Mouse (Mus musculus) cortical plate, adult 2 months (tissue): ENCODE measurements at regions not wholly inside any gene's neighbourhood (a gene's known extent, or its start where the extent isn't known, plus 50 kb on each side); places are given as distances from the start of the nearest gene placed in this dataset.

Experiments used
- H3K27ac ChIP-seq: fragments of 200-500 bp; 2 replicates; pipeline ENCODE4 v1.5.1; 2012; ENCODE audit warnings: low read length, control low read depth, inconsistent platforms; ENCODE audit not compliant: insufficient read depth
- H3K4me1 ChIP-seq: fragments of 200-500 bp; 2 replicates; pipeline ENCODE4 v1.6.1; 2011; ENCODE audit warnings: low read length; ENCODE audit not compliant: control insufficient read depth, insufficient read depth
- H3K4me3 ChIP-seq: fragments of 200-500 bp; 2 replicates; pipeline ENCODE4 v1.5.1; 2011; ENCODE audit warnings: mild to moderate bottlenecking, low read length, control low read depth; ENCODE audit not compliant: insufficient read depth
- CTCF ChIP-seq: fragments of 200-500 bp; IDR thresholded peaks from 2 replicates; pipeline ENCODE4 v1.5.1; 2011; ENCODE audit warnings: mild to moderate bottlenecking, control low read depth, low read length; ENCODE audit not compliant: insufficient read depth; ENCODE audit errors: extremely low read depth
- POLR2A ChIP-seq: fragments of 200-500 bp; IDR thresholded peaks from 2 replicates; pipeline ENCODE4 v1.6.1; 2011; ENCODE audit warnings: mild to moderate bottlenecking, low read length, control low read depth; ENCODE audit not compliant: insufficient read depth; ENCODE audit errors: extremely low read depth

- H3K27ac ChIP-seq, result no peak overlapping the region
- H3K4me1 ChIP-seq, result no peaks in the 10 kb centered on the region
- TF ChIP-seq POLR2A (no peak), CTCF (no peak)
- H3K4me3 ChIP-seq, result no peak overlapping the region
Measured at GRCm38 (mm10) chr4:30983611-30984010, 980.3 kb upstream of the Map3k7 start.

GRCm38 (mm10) chr4:31012006-31012405 is 951.9 kb upstream of the Map3k7 start:
- H3K4me1 ChIP-seq, result no peaks in the 10 kb centered on the region
- TF ChIP-seq CTCF (no peak), POLR2A (no peak)
- no peak overlapping the region for H3K4me3 ChIP-seq
- H3K27ac ChIP-seq, result no peak overlapping the region

GRCm38 (mm10) chr4:31052077-31052677 is 911.7 kb upstream of the Map3k7 start:
- H3K4me1 ChIP-seq, result no peaks in the 10 kb centered on the region
- no peak overlapping the region for H3K27ac ChIP-seq
- H3K4me3 ChIP-seq, result no peak overlapping the region
- no peak for TF ChIP-seq POLR2A
- no peak for TF ChIP-seq CTCF

- no peak for TF ChIP-seq CTCF
- no peak for TF ChIP-seq POLR2A
- no peak overlapping the region for H3K4me3 ChIP-seq
- no peaks in the 10 kb centered on the region for H3K4me1 ChIP-seq
- H3K27ac ChIP-seq, result no peak overlapping the region
Measured at GRCm38 (mm10) chr4:31076236-31076635, 887.7 kb upstream of the Map3k7 start.

- H3K4me1 ChIP-seq, result no peaks in the 10 kb centered on the region
- H3K27ac ChIP-seq, result no peak overlapping the region
- TF ChIP-seq CTCF, result no peak
- no peak overlapping the region for H3K4me3 ChIP-seq
Measured at GRCm38 (mm10) chr4:31121586-31121985, 842.3 kb upstream of the Map3k7 start.

- no peaks in the 10 kb centered on the region for H3K4me1 ChIP-seq
- no peak overlapping the region for H3K27ac ChIP-seq
- H3K4me3 ChIP-seq, result no peak overlapping the region
- TF ChIP-seq CTCF (no peak), POLR2A (no peak)
Measured at GRCm38 (mm10) chr4:31143166-31143565, 820.7 kb upstream of the Map3k7 start.

GRCm38 (mm10) chr4:31167431-31167830 is 796.5 kb upstream of the Map3k7 start:
- TF ChIP-seq CTCF, result no peak
- TF ChIP-seq POLR2A, result no peak
- Histone ChIP-seq H3K4me3 (no peak overlapping the region), H3K4me1 (no peaks in the 10 kb centered on the region), H3K27ac (no peak overlapping the region)

- no peak for TF ChIP-seq POLR2A
- TF ChIP-seq CTCF, result no peak
- Histone ChIP-seq H3K4me3 (no peak overlapping the region), H3K4me1 (no peaks in the 10 kb centered on the region), H3K27ac (no peak overlapping the region)
Measured at GRCm38 (mm10) chr4:31168357-31168756, 795.5 kb upstream of the Map3k7 start.

- Histone ChIP-seq H3K4me1 (no peaks in the 10 kb centered on the region), H3K4me3 (no peak overlapping the region), H3K27ac (no peak overlapping the region)
- TF ChIP-seq POLR2A (no peak), CTCF (no peak)
Measured at GRCm38 (mm10) chr4:31171190-31171589, 792.7 kb upstream of the Map3k7 start.

GRCm38 (mm10) chr4:31197852-31198251 is 766.0 kb upstream of the Map3k7 start:
- Histone ChIP-seq H3K27ac (no peak overlapping the region), H3K4me3 (no peak overlapping the region), H3K4me1 (no peaks in the 10 kb centered on the region)
- TF ChIP-seq CTCF (no peak), POLR2A (no peak)

- Histone ChIP-seq H3K4me1 (no peaks in the 10 kb centered on the region), H3K27ac (no peak overlapping the region), H3K4me3 (no peak overlapping the region)
- TF ChIP-seq POLR2A, result no peak
- TF ChIP-seq CTCF, result no peak
Measured at GRCm38 (mm10) chr4:31203286-31203685, 760.6 kb upstream of the Map3k7 start.
